Mouse (Mus musculus): Measurements from ENCODE around the gene Trp73.

The Trp73 gene

GRCm38 (mm10) chr4:154103912-154104311, 36.1 kb downstream of the Trp73 start:
- no peak for DNase-seq (ENCODE audit: low spot score in 2 of 2)

GRCm38 (mm10) chr4:154103386-154103785, 36.6 kb downstream of the Trp73 start:
- no peak for DNase-seq (ENCODE audit: low spot score in 2 of 2)

GRCm38 (mm10) chr4:154099361-154099760, 40.6 kb downstream of the Trp73 start:
- no peak for DNase-seq (ENCODE audit: low spot score in 2 of 2)

- DNase-seq (ENCODE audit: low spot score in 2 of 2), result no peak
Measured at GRCm38 (mm10) chr4:154096111-154096510, 43.9 kb downstream of the Trp73 start.

GRCm38 (mm10) chr4:154093210-154093609, 46.8 kb downstream of the Trp73 start:
- DNase-seq (ENCODE audit: low spot score in 2 of 2), result peak; percentile 30 to 76

- DNase-seq (ENCODE audit: low spot score in 2 of 2), result no peak
Measured at GRCm38 (mm10) chr4:154091356-154091755, 48.7 kb downstream of the Trp73 start.

- DNase-seq (ENCODE audit: low spot score in 2 of 2), result no peak
Measured at GRCm38 (mm10) chr4:154089205-154089604, 50.8 kb downstream of the Trp73 start.

GRCm38 (mm10) chr4:154086436-154086835, 53.6 kb downstream of the Trp73 start:
- DNase-seq (ENCODE audit: low spot score in 2 of 2), result no peak

GRCm38 (mm10) chr4:154085856-154086255, 54.2 kb downstream of the Trp73 start:
- no peak for DNase-seq (ENCODE audit: low spot score in 2 of 2)

GRCm38 (mm10) chr4:154081974-154082373, 58.0 kb downstream of the Trp73 start:
- DNase-seq (ENCODE audit: low spot score in 2 of 2), result no peak

GRCm38 (mm10) chr4:154081021-154081420, 59.0 kb downstream of the Trp73 start:
- no peak for DNase-seq (ENCODE audit: low spot score in 2 of 2)

- DNase-seq (ENCODE audit: low spot score in 2 of 2), result no peak
Measured at GRCm38 (mm10) chr4:154080211-154080610, 59.8 kb downstream of the Trp73 start.

GRCm38 (mm10) chr4:154071941-154072340, 68.1 kb downstream of the Trp73 start:
- DNase-seq (ENCODE audit: low spot score in 2 of 2), result no peak

- no peak for DNase-seq (ENCODE audit: low spot score in 2 of 2)
Measured at GRCm38 (mm10) chr4:154071521-154071920, 68.5 kb downstream of the Trp73 start.

- no peak for DNase-seq (ENCODE audit: low spot score in 2 of 2)
Measured at GRCm38 (mm10) chr4:154070896-154071295, 69.1 kb downstream of the Trp73 start.

- no peak for DNase-seq (ENCODE audit: low spot score in 2 of 2)
Measured at GRCm38 (mm10) chr4:154064827-154065773, 74.9 kb downstream of the Trp73 start.

- DNase-seq (ENCODE audit: low spot score in 2 of 2), result no peak
Measured at GRCm38 (mm10) chr4:154057696-154058095, 82.3 kb downstream of the Trp73 start.

- DNase-seq (ENCODE audit: low spot score in 2 of 2), result no peak
Measured at GRCm38 (mm10) chr4:154056661-154057060, 83.3 kb downstream of the Trp73 start.

GRCm38 (mm10) chr4:154056046-154056445, 84.0 kb downstream of the Trp73 start:
- no peak for DNase-seq (ENCODE audit: low spot score in 2 of 2)

- no peak for DNase-seq (ENCODE audit: low spot score in 2 of 2)
Measured at GRCm38 (mm10) chr4:154055482-154055881, 84.5 kb downstream of the Trp73 start.

- no peak for DNase-seq (ENCODE audit: low spot score in 2 of 2)
Measured at GRCm38 (mm10) chr4:154053065-154053464, 86.9 kb downstream of the Trp73 start.

GRCm38 (mm10) chr4:154051401-154051800, 88.6 kb downstream of the Trp73 start:
- no peak for DNase-seq (ENCODE audit: low spot score in 2 of 2)

GRCm38 (mm10) chr4:154045837-154046236, 94.2 kb downstream of the Trp73 start:
- no peak for DNase-seq (ENCODE audit: low spot score in 2 of 2)

All from spleen, postnatal 4 days (tissue).